Mouse (Mus musculus) WW6 (cell line): ENCODE results near the gene Depp1.

Experiments
- DNase-seq: peaks from one replicate; pipeline ENCODE4 v3.0.0-alpha.2; 2013; ENCODE audit warnings: low read depth, low spot score

The Depp1 gene

GRCm38 (mm10) chr6:116647763-116648162 lies 2.6 kb upstream of the Depp1 start:
- DNase-seq, result no peak

GRCm38 (mm10) chr6:116649811-116650210 lies 598 bp upstream of the Depp1 start:
- no peak for DNase-seq

GRCm38 (mm10) chr6:116651437-116652118 lies 1.2 kb downstream of the Depp1 start:
- DNase-seq, result no peak

GRCm38 (mm10) chr6:116653191-116653590 lies 2.8 kb downstream of the Depp1 start:
- DNase-seq, result no peak

- no peak for DNase-seq
Observed at GRCm38 (mm10) chr6:116653684-116654454, 3.5 kb downstream of the Depp1 start.

GRCm38 (mm10) chr6:116663364-116663763 lies 13.0 kb downstream of the Depp1 start:
- no peak for DNase-seq

GRCm38 (mm10) chr6:116664031-116664430 lies 13.6 kb downstream of the Depp1 start:
- no peak for DNase-seq

- no peak for DNase-seq
Observed at GRCm38 (mm10) chr6:116664830-116665229, 14.4 kb downstream of the Depp1 start.

GRCm38 (mm10) chr6:116666085-116666750 lies 15.8 kb downstream of the Depp1 start:
- no peak for DNase-seq

GRCm38 (mm10) chr6:116666892-116667291 lies 16.5 kb downstream of the Depp1 start:
- DNase-seq, result no peak

- no peak for DNase-seq
Observed at GRCm38 (mm10) chr6:116667382-116667781, 17.0 kb downstream of the Depp1 start.

- peak; percentile 33 for DNase-seq
Observed at GRCm38 (mm10) chr6:116668682-116669470, 18.5 kb downstream of the Depp1 start.

- no peak for DNase-seq
Observed at GRCm38 (mm10) chr6:116670144-116670543, 19.7 kb downstream of the Depp1 start.

GRCm38 (mm10) chr6:116671031-116671430 lies 20.6 kb downstream of the Depp1 start:
- peak; percentile 33 for DNase-seq

- no peak for DNase-seq
Observed at GRCm38 (mm10) chr6:116671768-116672167, 21.4 kb downstream of the Depp1 start.

- DNase-seq, result no peak
Observed at GRCm38 (mm10) chr6:116672349-116672748, 21.9 kb downstream of the Depp1 start.

GRCm38 (mm10) chr6:116673471-116674282 lies 23.3 kb downstream of the Depp1 start, which contains the start of gene Rassf4:
Gene Rassf4, minus strand, starts transcription at chr6:116673952.
- peak; percentile 76 for DNase-seq

GRCm38 (mm10) chr6:116674283-116674886 lies 24.0 kb downstream of the Depp1 start:
- DNase-seq, result no peak

- DNase-seq, result no peak
Observed at GRCm38 (mm10) chr6:116676355-116676913, 26.0 kb downstream of the Depp1 start.

- no peak for DNase-seq
Observed at GRCm38 (mm10) chr6:116677321-116677720, 26.9 kb downstream of the Depp1 start.
